12 mouse cellular contexts compared by ENCODE assay signal in genomic region chr5:136292361-136292760, GRCm38 (mm10). TPM values are rescaled to one million over a fixed set of nuclear protein-coding genes. Genes with fewer than 3 reads are reported as not detected.
A peak's percentile ranks its signal among the peaks of the same experiment; 100 is the strongest.
DNase-seq lines count a peak whose midpoint lies in the region; ATAC-seq and TF ChIP-seq lines count a peak whose summit lies in the region.
"Had no signal": no experiment of that assay in that cellular context is flagged by ENCODE, and none has a peak within 500 bp of the region (broad histone marks: within the 10 kb centered on the region; RNA-seq: fewer than 3 reads in every experiment).

No protein-coding gene starts in this region.

- H3K36me3 ChIP-seq in heart, embryonic 14.5 days (ENCODE audit: control insufficient read depth, insufficient read depth, low read length): peaks cover 44% of the 10 kb centered on the region
- H3K36me3 ChIP-seq in kidney, embryonic 16.5 days (ENCODE audit: insufficient read depth, low read length): peaks cover 23% of the 10 kb centered on the region; the same call in 1 of the 2 replicates
- no peaks in the 10 kb centered on the region; the same call in 1 of the 2 replicates for H3K36me3 ChIP-seq in forebrain, embryonic 15.5 days
- peaks cover 9% of the 10 kb centered on the region; the same call in 1 of the 2 replicates for H3K36me3 ChIP-seq in hindbrain, postnatal 0 days (ENCODE audit: insufficient read depth, low read length)
- H3K36me3 ChIP-seq in thymus, adult 2 months (ENCODE audit: control insufficient read depth, insufficient read depth, low read length): peaks cover 58% of the 10 kb centered on the region

- H3K9me3 ChIP-seq in heart, embryonic 14.5 days (ENCODE audit: control insufficient read depth, low read length): no peaks in the 10 kb centered on the region
- no peaks in the 10 kb centered on the region for H3K9me3 ChIP-seq in kidney, embryonic 16.5 days (ENCODE audit: low read length)
- no peaks in the 10 kb centered on the region for H3K9me3 ChIP-seq in forebrain, embryonic 15.5 days
- H3K9me3 ChIP-seq in hindbrain, postnatal 0 days (ENCODE audit: low read length): no peaks in the 10 kb centered on the region
- H3K9me3 ChIP-seq: liver, embryonic 13.5 days had no signal

- intact Hi-C loops in heart, postnatal 10 days (cut with DNase I): no loop called here

- peaks cover 23 to 46% of the 10 kb centered on the region in 2 experiments for H3K4me1 ChIP-seq in heart, embryonic 14.5 days (ENCODE audit: control insufficient read depth in 2 of 2, insufficient read depth in 2 of 2, low read length in 2 of 2)
- H3K4me1 ChIP-seq in kidney, embryonic 16.5 days (ENCODE audit: insufficient read depth, low read length): no peaks in the 10 kb centered on the region
- H3K4me1 ChIP-seq in forebrain, embryonic 15.5 days: peaks cover 34% of the 10 kb centered on the region
- no peaks in the 10 kb centered on the region for H3K4me1 ChIP-seq in hindbrain, postnatal 0 days (ENCODE audit: insufficient read depth, low read length)
- H3K4me1 ChIP-seq in thymus, adult 2 months (replicated peaks; ENCODE audit: control insufficient read depth, insufficient read depth, low read length): no peaks in the 10 kb centered on the region
- H3K4me1 ChIP-seq: liver, embryonic 13.5 days had no signal

- peak overlapping the region; percentile 72 to 82 for H3K27ac ChIP-seq in heart, embryonic 14.5 days (replicated peaks in 1 of 2; ENCODE audit: control insufficient read depth in 1 of 2, insufficient read depth in 1 of 2, low read depth in 2 of 2, low read length in 2 of 2)
- no peak overlapping the region for H3K27ac ChIP-seq in kidney, embryonic 16.5 days (ENCODE audit: low read length)
- H3K27ac ChIP-seq in forebrain, embryonic 15.5 days (replicated peaks): peak overlapping the region; percentile 71
- H3K27ac ChIP-seq in hindbrain, postnatal 0 days: peak overlapping the region; percentile 60; the same call in 1 of the 2 replicates
- no peak overlapping the region for H3K27ac ChIP-seq in thymus, adult 2 months (ENCODE audit: control insufficient read depth, insufficient read depth, low read length)
- H3K27ac ChIP-seq: liver, embryonic 13.5 days had no signal

- 0 out of 2 replicates have a peak overlapping the region, but pooled peaks have one; percentile 4 for H3K9ac ChIP-seq in heart, embryonic 14.5 days (ENCODE audit: low read length)
- no peak overlapping the region for H3K9ac ChIP-seq in kidney, embryonic 16.5 days (replicated peaks; ENCODE audit: low read length)
- no peak overlapping the region for H3K9ac ChIP-seq in forebrain, embryonic 15.5 days (replicated peaks)
- H3K9ac ChIP-seq in hindbrain, postnatal 0 days (replicated peaks; ENCODE audit: low read length): no peak overlapping the region
- H3K9ac ChIP-seq: liver, embryonic 13.5 days had no signal

- no peak for ATAC-seq in heart, embryonic 14.5 days (ENCODE audit: insufficient number of reproducible peaks, insufficient read depth, low FRiP score, low read depth)
- ATAC-seq in kidney, embryonic 16.5 days (ENCODE audit: low FRiP score, low TSS enrichment): no peak
- no peak for ATAC-seq in forebrain, embryonic 15.5 days (replicated peaks)
- ATAC-seq in hindbrain, postnatal 0 days: no peak
- ATAC-seq: inflammation-experienced regulatory T-cells, adult 6 months had no signal

- no peak for DNase-seq in heart, postnatal 10 days
- peak; percentile 17 for DNase-seq in kidney, postnatal 14 days
- DNase-seq in hindbrain, postnatal 0 days (ENCODE audit: low spot score): no peak
- no peak for DNase-seq in thymus, adult 2 months
- DNase-seq in frontal cortex, postnatal 14 days (ENCODE audit: low spot score in 2 of 2): no peak
- DNase-seq: cerebellum, postnatal 14 days; left cerebral cortex, postnatal 4 days; liver, embryonic 13.5 days had no signal

- TF ChIP-seq POLR2A in thymus, adult 2 months (IDR thresholded peaks at IDR 0.05; ENCODE audit: control insufficient read depth, extremely low read depth, insufficient read depth, low read length, poor library complexity): no peak

- no peak for TF ChIP-seq CTCF in hindbrain, postnatal 0 days (IDR thresholded peaks at IDR 0.05; ENCODE audit: low read depth)
- TF ChIP-seq CTCF in thymus, adult 2 months (IDR thresholded peaks at IDR 0.05; ENCODE audit: borderline replicate concordance, control insufficient read depth, extremely low read depth, insufficient read depth, low read length, poor library complexity): no peak

- 82% methylated on average over 2 of the region's 2 CpGs for WGBS in heart, embryonic 14.5 days
- 82% methylated on average over 2 of the region's 2 CpGs for WGBS in kidney, embryonic 16.5 days
- WGBS in forebrain, embryonic 15.5 days: 45% methylated on average over 2 of the region's 2 CpGs
- WGBS in hindbrain, postnatal 0 days: 39% methylated on average over 2 of the region's 2 CpGs
- WGBS in thymus, adult 2 months: 96% methylated on average over 2 of the region's 2 CpGs

- peak overlapping the region; percentile 35; the same call in 1 of the 2 replicates for H3K4me2 ChIP-seq in heart, embryonic 14.5 days (ENCODE audit: low read length)
- no peak overlapping the region for H3K4me2 ChIP-seq in kidney, embryonic 16.5 days (replicated peaks; ENCODE audit: low read depth, low read length)
- H3K4me2 ChIP-seq in forebrain, embryonic 15.5 days (replicated peaks): no peak overlapping the region
- no peak overlapping the region for H3K4me2 ChIP-seq in hindbrain, postnatal 0 days (ENCODE audit: low read depth, low read length)
- H3K4me2 ChIP-seq: liver, embryonic 13.5 days had no signal

- no peak overlapping the region for H3K4me3 ChIP-seq in heart, embryonic 14.5 days (ENCODE audit: control insufficient read depth in 1 of 2, insufficient read depth in 1 of 2, low read depth in 1 of 2, low read length in 2 of 2)
- H3K4me3 ChIP-seq in kidney, embryonic 16.5 days (ENCODE audit: low read length): no peak overlapping the region
- no peak overlapping the region for H3K4me3 ChIP-seq in forebrain, embryonic 15.5 days
- no peak overlapping the region for H3K4me3 ChIP-seq in hindbrain, postnatal 0 days (ENCODE audit: low read length)
- no peak overlapping the region for H3K4me3 ChIP-seq in thymus, adult 2 months (ENCODE audit: control insufficient read depth, insufficient read depth, low read length)
- H3K4me3 ChIP-seq: liver, embryonic 13.5 days had no signal

- no peaks in the 10 kb centered on the region for H3K27me3 ChIP-seq in heart, embryonic 14.5 days (ENCODE audit: control insufficient read depth, insufficient read depth, low read length)
- no peaks in the 10 kb centered on the region for H3K27me3 ChIP-seq in kidney, embryonic 16.5 days (ENCODE audit: insufficient read depth, low read length)
- H3K27me3 ChIP-seq in forebrain, embryonic 15.5 days: no peaks in the 10 kb centered on the region
- H3K27me3 ChIP-seq in hindbrain, postnatal 0 days (ENCODE audit: insufficient read depth, low read length): no peaks in the 10 kb centered on the region
- H3K27me3 ChIP-seq in thymus, adult 2 months (ENCODE audit: control insufficient read depth, insufficient read depth, low read length): no peaks in the 10 kb centered on the region
- H3K27me3 ChIP-seq: liver, embryonic 13.5 days had no signal

RNA-seq across cellular contexts. Expression of gene Sh2b2, which starts 46.0 kb away (rescaled TPM):
- 0.95 and 2.1 TPM in 2 replicates for polyA plus RNA-seq in heart, embryonic 14.5 days (2014; fragmentation: Nextera tagmentation; extraction: Ambion mirVana)
- total RNA-seq in heart, postnatal 10 days (2021): 1 to 10 TPM; 2.0 to 3.3 TPM
- polyA plus RNA-seq in kidney, embryonic 16.5 days (2015; fragmentation: Nextera tagmentation; extraction: Ambion mirVana): 5.0 and 5.3 TPM in 2 replicates
- polyA plus RNA-seq in forebrain, embryonic 15.5 days (2015; fragmentation: Nextera tagmentation; extraction: Ambion mirVana): 29.0 and 30.0 TPM in 2 replicates
- 41.7 and 49.6 TPM in 2 replicates for total RNA-seq in hindbrain, postnatal 0 days (2014; rRNA removed)
- 14.4 and 15.3 TPM in 2 replicates for polyA plus RNA-seq in hindbrain, postnatal 0 days (2015; fragmentation: Nextera tagmentation; extraction: Ambion mirVana)
- 16.1 and 20.7 TPM in 2 replicates for polyA plus RNA-seq in thymus, adult 2 months (2012; rRNA removed)

Comparison
In these comparisons a context has a peak if more than half of its experiments do, and no peak if none do; other contexts are left out.
1. H3K27ac ChIP-seq: peak in heart, embryonic 14.5 days (2 of 2), forebrain, embryonic 15.5 days (single experiment) and hindbrain, postnatal 0 days (single experiment); none in kidney, embryonic 16.5 days (single experiment) and thymus, adult 2 months (single experiment).